In the genomic region with DNA sequence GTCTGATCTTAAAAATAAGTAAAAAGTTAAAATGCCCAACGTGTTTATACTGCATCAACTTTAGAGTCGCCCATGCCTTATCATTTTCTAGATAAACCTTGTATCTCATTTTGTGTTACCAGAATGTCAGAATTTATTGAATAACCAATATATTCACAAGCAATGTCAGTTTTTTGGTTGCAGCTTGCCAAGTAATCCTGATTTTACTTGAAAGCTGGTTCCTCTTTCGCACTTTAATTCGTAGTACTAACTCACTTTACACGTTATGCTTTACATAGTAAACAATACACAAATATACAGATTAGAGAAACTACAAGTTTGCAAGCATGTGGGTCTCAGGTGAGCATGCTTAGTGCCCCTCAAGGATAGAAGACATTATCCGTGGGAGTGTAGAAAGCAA, we compare ENCODE assay signal across 7 mouse cellular contexts. TPM values are rescaled to one million over a fixed set of nuclear protein-coding genes. Genes with fewer than 3 reads are reported as not detected.
DNase-seq lines count a peak whose midpoint lies in the region; ATAC-seq and TF ChIP-seq lines count a peak whose summit lies in the region.

No protein-coding gene starts in this region.

- no peak overlapping the region for H3K4me2 ChIP-seq in hindbrain, embryonic 11.5 days (replicated peaks; ENCODE audit: low read depth, low read length)
- peak overlapping the region; percentile 79 for H3K4me2 ChIP-seq in midbrain, embryonic 12.5 days (replicated peaks)
- H3K4me2 ChIP-seq in midbrain, embryonic 13.5 days (replicated peaks) = no peak overlapping the region
- H3K4me2 ChIP-seq in limb, embryonic 14.5 days (replicated peaks; ENCODE audit: low read depth, low read length, severe bottlenecking) = peak overlapping the region; percentile 88
- peak overlapping the region; percentile 96 for H3K4me2 ChIP-seq in stomach, embryonic 16.5 days (ENCODE audit: low read depth, low read length)

- no peak for TF ChIP-seq POLR2A in limb, embryonic 14.5 days (IDR thresholded peaks at IDR 0.05; ENCODE audit: borderline replicate concordance, extremely low read depth, insufficient read depth, insufficient read length)

- peaks cover 16% of the 10 kb centered on the region for H3K4me1 ChIP-seq in hindbrain, embryonic 10.5 days (replicated peaks)
- no peaks in the 10 kb centered on the region for H3K4me1 ChIP-seq in hindbrain, embryonic 11.5 days (replicated peaks; ENCODE audit: control insufficient read depth, insufficient read depth, low read length)
- H3K4me1 ChIP-seq in midbrain, embryonic 12.5 days = peaks cover 8% of the 10 kb centered on the region
- H3K4me1 ChIP-seq in midbrain, embryonic 13.5 days (replicated peaks) = peaks cover 8% of the 10 kb centered on the region
- no peaks in the 10 kb centered on the region for H3K4me1 ChIP-seq in limb, embryonic 14.5 days (ENCODE audit: control insufficient read depth, insufficient read depth, low read length)
- peaks cover 8% of the 10 kb centered on the region for H3K4me1 ChIP-seq in stomach, embryonic 16.5 days (ENCODE audit: control insufficient read depth, insufficient read depth, low read length)

- no peak for DNase-seq in hindbrain, embryonic 10.5 days (ENCODE audit: low spot score)
- no peak for DNase-seq in hindbrain, embryonic 11.5 days (ENCODE audit: low spot score)
- DNase-seq in limb, embryonic 14.5 days (ENCODE audit: low spot score) = no peak
- DNase-seq in B cell, adult 2 months = no peak

- no peaks in the 10 kb centered on the region for H3K9me3 ChIP-seq in hindbrain, embryonic 10.5 days
- no peaks in the 10 kb centered on the region for H3K9me3 ChIP-seq in hindbrain, embryonic 11.5 days (ENCODE audit: control insufficient read depth, low read length)
- no peaks in the 10 kb centered on the region for H3K9me3 ChIP-seq in midbrain, embryonic 12.5 days
- no peaks in the 10 kb centered on the region for H3K9me3 ChIP-seq in midbrain, embryonic 13.5 days
- no peaks in the 10 kb centered on the region for H3K9me3 ChIP-seq in limb, embryonic 14.5 days (ENCODE audit: control insufficient read depth, low read length)
- H3K9me3 ChIP-seq in stomach, embryonic 16.5 days (replicated peaks; ENCODE audit: control insufficient read depth, low read length) = no peaks in the 10 kb centered on the region

- H3K27ac ChIP-seq in hindbrain, embryonic 10.5 days = no peak overlapping the region
- H3K27ac ChIP-seq in hindbrain, embryonic 11.5 days (ENCODE audit: low read depth, low read length) = no peak overlapping the region
- no peak overlapping the region for H3K27ac ChIP-seq in midbrain, embryonic 12.5 days (replicated peaks)
- no peak overlapping the region for H3K27ac ChIP-seq in midbrain, embryonic 13.5 days
- no peak overlapping the region for H3K27ac ChIP-seq in limb, embryonic 14.5 days (replicated peaks; ENCODE audit: low read depth, low read length)
- no peak overlapping the region for H3K27ac ChIP-seq in stomach, embryonic 16.5 days (ENCODE audit: low read length)

- no peaks in the 10 kb centered on the region for H3K36me3 ChIP-seq in hindbrain, embryonic 10.5 days
- H3K36me3 ChIP-seq in hindbrain, embryonic 11.5 days (ENCODE audit: control insufficient read depth, insufficient read depth, low read length) = no peaks in the 10 kb centered on the region
- H3K36me3 ChIP-seq in midbrain, embryonic 12.5 days = no peaks in the 10 kb centered on the region
- no peaks in the 10 kb centered on the region for H3K36me3 ChIP-seq in midbrain, embryonic 13.5 days
- no peaks in the 10 kb centered on the region for H3K36me3 ChIP-seq in limb, embryonic 14.5 days (ENCODE audit: control insufficient read depth, insufficient read depth, low read length)
- no peaks in the 10 kb centered on the region for H3K36me3 ChIP-seq in stomach, embryonic 16.5 days (ENCODE audit: control insufficient read depth, insufficient read depth, low read length)

- H3K9ac ChIP-seq in hindbrain, embryonic 11.5 days (ENCODE audit: low read depth, low read length) = no peak overlapping the region
- no peak overlapping the region for H3K9ac ChIP-seq in midbrain, embryonic 12.5 days (replicated peaks)
- no peak overlapping the region for H3K9ac ChIP-seq in midbrain, embryonic 13.5 days (replicated peaks)
- H3K9ac ChIP-seq in limb, embryonic 14.5 days (ENCODE audit: low read depth, low read length, severe bottlenecking) = no peak overlapping the region
- H3K9ac ChIP-seq in stomach, embryonic 16.5 days (ENCODE audit: low read length) = no peak overlapping the region

- ATAC-seq in hindbrain, embryonic 11.5 days (ENCODE audit: low FRiP score) = no peak
- ATAC-seq in midbrain, embryonic 12.5 days (ENCODE audit: low FRiP score, low read depth) = no peak
- ATAC-seq in midbrain, embryonic 13.5 days = no peak
- no peak for ATAC-seq in limb, embryonic 14.5 days (ENCODE audit: low FRiP score, low read depth)
- ATAC-seq in stomach, embryonic 16.5 days (ENCODE audit: insufficient read depth, low FRiP score) = no peak

- H3K4me3 ChIP-seq in hindbrain, embryonic 10.5 days = peak overlapping the region; percentile 57; the same call in 1 of the 2 replicates
- H3K4me3 ChIP-seq in hindbrain, embryonic 11.5 days (ENCODE audit: low read depth, low read length) = no peak overlapping the region
- H3K4me3 ChIP-seq in midbrain, embryonic 12.5 days = no peak overlapping the region
- no peak overlapping the region for H3K4me3 ChIP-seq in midbrain, embryonic 13.5 days (replicated peaks)
- peak overlapping the region; percentile 50 for H3K4me3 ChIP-seq in limb, embryonic 14.5 days (replicated peaks; ENCODE audit: low read length)
- no peak overlapping the region; the same call in 1 of the 2 replicates for H3K4me3 ChIP-seq in stomach, embryonic 16.5 days (replicated peaks; ENCODE audit: low read length)

- H3K27me3 ChIP-seq in hindbrain, embryonic 10.5 days (ENCODE audit: insufficient read depth, poor library complexity, severe bottlenecking) = peaks cover 33% of the 10 kb centered on the region
- peaks cover 4% of the 10 kb centered on the region; the same call in 1 of the 2 replicates for H3K27me3 ChIP-seq in hindbrain, embryonic 11.5 days (ENCODE audit: control insufficient read depth, insufficient read depth, low read length)
- H3K27me3 ChIP-seq in midbrain, embryonic 12.5 days = peaks cover 41% of the 10 kb centered on the region
- peaks cover 31% of the 10 kb centered on the region for H3K27me3 ChIP-seq in midbrain, embryonic 13.5 days
- H3K27me3 ChIP-seq in limb, embryonic 14.5 days (ENCODE audit: control insufficient read depth, insufficient read depth, low read length) = no peaks in the 10 kb centered on the region
- H3K27me3 ChIP-seq in stomach, embryonic 16.5 days (ENCODE audit: control insufficient read depth, insufficient read depth, low read length) = peaks cover 4% of the 10 kb centered on the region; the same call in 1 of the 2 replicates

- 71% methylated on average over 6 of the region's 6 CpGs for WGBS in hindbrain, embryonic 10.5 days
- 77% methylated on average over 6 of the region's 6 CpGs for WGBS in hindbrain, embryonic 11.5 days
- WGBS in midbrain, embryonic 12.5 days = 74% methylated on average over 6 of the region's 6 CpGs
- 73% methylated on average over 6 of the region's 6 CpGs for WGBS in midbrain, embryonic 13.5 days
- WGBS in limb, embryonic 14.5 days = 77% methylated on average over 6 of the region's 6 CpGs
- WGBS in stomach, embryonic 16.5 days = 62% methylated on average over 6 of the region's 6 CpGs

RNA-seq across cellular contexts. Expression of a gene that starts 15.7 kb away (rescaled TPM):
- polyA plus RNA-seq in hindbrain, embryonic 10.5 days (2016; fragmentation: Nextera tagmentation; extraction: Ambion mirVana) = 3.7 and 4.9 TPM in 2 replicates
- 7.8 and 8.0 TPM in 2 replicates for polyA plus RNA-seq in hindbrain, embryonic 11.5 days (2014; fragmentation: Nextera tagmentation; extraction: Ambion mirVana)
- polyA plus RNA-seq in midbrain, embryonic 12.5 days (2016; fragmentation: Nextera tagmentation; extraction: Ambion mirVana) = 2.2 and 2.6 TPM in 2 replicates
- 0.48 and 0.52 TPM in 2 replicates for polyA plus RNA-seq in midbrain, embryonic 13.5 days (2015; fragmentation: Nextera tagmentation; extraction: Ambion mirVana)
- polyA plus RNA-seq in limb, embryonic 14.5 days (2012; rRNA removed) = 3.4 and 3.9 TPM in 2 replicates
- polyA plus RNA-seq in limb, embryonic 14.5 days (2014; fragmentation: Nextera tagmentation; extraction: Ambion mirVana) = 5.1 and 5.3 TPM in 2 replicates
- 7.8 and 8.1 TPM in 2 replicates for polyA plus RNA-seq in stomach, embryonic 16.5 days (2015; fragmentation: Nextera tagmentation; extraction: Ambion mirVana)

RNA-seq across cellular contexts. Expression of a gene that starts 36.9 kb away (rescaled TPM):
- 69.1 and 71.0 TPM in 2 replicates for polyA plus RNA-seq in hindbrain, embryonic 10.5 days (2016; fragmentation: Nextera tagmentation; extraction: Ambion mirVana)
- polyA plus RNA-seq in hindbrain, embryonic 11.5 days (2014; fragmentation: Nextera tagmentation; extraction: Ambion mirVana) = 82.6 and 86.7 TPM in 2 replicates
- polyA plus RNA-seq in midbrain, embryonic 12.5 days (2016; fragmentation: Nextera tagmentation; extraction: Ambion mirVana) = 75.5 and 80.5 TPM in 2 replicates
- 62.6 and 67.2 TPM in 2 replicates for polyA plus RNA-seq in midbrain, embryonic 13.5 days (2015; fragmentation: Nextera tagmentation; extraction: Ambion mirVana)
- polyA plus RNA-seq in limb, embryonic 14.5 days (2012; rRNA removed) = 29.8 and 35.1 TPM in 2 replicates
- polyA plus RNA-seq in limb, embryonic 14.5 days (2014; fragmentation: Nextera tagmentation; extraction: Ambion mirVana) = 57.2 and 59.0 TPM in 2 replicates
- 64.5 and 65.4 TPM in 2 replicates for polyA plus RNA-seq in stomach, embryonic 16.5 days (2015; fragmentation: Nextera tagmentation; extraction: Ambion mirVana)

Comparison
In these comparisons a context has a peak if more than half of its experiments do, and no peak if none do; other contexts are left out.
1. H3K4me3 ChIP-seq: peak in hindbrain, embryonic 10.5 days (single experiment) and limb, embryonic 14.5 days (single experiment); none in hindbrain, embryonic 11.5 days (single experiment), midbrain, embryonic 12.5 days (single experiment), midbrain, embryonic 13.5 days (single experiment) and stomach, embryonic 16.5 days (single experiment).
2. H3K4me2 ChIP-seq: peak in midbrain, embryonic 12.5 days (single experiment), limb, embryonic 14.5 days (single experiment) and stomach, embryonic 16.5 days (single experiment); none in hindbrain, embryonic 11.5 days (single experiment) and midbrain, embryonic 13.5 days (single experiment).